Mouse (Mus musculus) cerebellum, postnatal 4 days (tissue): ENCODE measurements around the gene Pid1.

Experiments used
- DNase-seq, 2 experiments: peaks; one replicate each; pipeline ENCODE4 v3.0.0; 2022; ENCODE audit warnings: low spot score in 2 of 2, mixed read lengths in 1 of 2

Gene Pid1

DNA sequence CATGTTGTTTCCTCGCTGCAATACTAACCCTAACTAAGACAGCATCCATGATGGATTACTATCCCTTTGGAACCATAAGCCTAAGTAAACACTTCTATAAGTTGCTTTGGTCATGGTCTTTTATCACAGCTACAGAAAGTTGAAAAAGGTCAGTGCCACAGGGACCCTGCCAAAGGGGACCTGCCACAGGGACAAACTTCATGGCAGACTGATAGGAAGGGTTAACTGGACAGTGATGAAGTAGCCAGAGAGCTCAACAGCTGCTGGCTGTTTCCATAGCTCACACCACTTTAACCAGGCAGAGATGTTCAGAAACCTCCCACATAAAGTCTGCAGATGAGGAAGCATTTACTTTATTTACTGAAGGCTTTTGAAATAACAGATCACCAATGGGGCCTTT lies 287.0 kb downstream of the Pid1 start:
- DNase-seq, result no peak

DNA sequence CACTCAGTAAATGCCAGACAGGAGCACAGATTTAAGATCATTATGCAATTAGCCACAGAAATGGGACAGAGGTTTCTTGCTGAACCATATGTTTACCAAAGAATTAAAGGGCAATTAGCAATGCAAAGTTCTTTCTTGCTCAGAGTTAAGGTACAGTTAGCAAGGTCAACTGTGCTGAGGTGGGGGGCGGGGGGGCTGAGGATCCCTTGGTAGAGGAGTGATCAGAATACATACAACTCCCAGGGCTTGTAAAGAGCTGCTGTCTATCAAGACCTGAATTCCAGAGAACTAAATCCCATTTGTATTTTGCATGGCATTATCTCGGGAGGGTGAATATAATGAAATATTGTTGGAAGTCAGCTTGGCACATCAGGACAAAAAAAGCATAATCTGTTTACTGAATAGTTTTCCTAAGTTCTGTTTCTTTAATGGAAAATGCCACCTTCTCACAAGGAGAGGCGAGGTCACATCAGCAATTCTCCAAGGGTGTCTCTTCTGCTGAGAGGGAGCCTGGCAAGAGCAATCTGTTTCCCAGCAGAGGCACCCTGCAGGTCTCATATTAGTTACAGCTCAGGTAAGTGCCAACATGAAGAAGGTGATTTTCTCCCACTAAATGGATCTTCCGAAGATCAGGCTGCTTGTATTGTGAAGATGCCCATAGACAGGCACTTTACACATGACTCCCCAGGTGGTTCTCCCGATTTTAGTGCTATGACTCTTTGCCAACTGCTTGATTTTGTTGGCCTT lies 306.9 kb downstream of the Pid1 start:
- DNase-seq, result no peak

DNA sequence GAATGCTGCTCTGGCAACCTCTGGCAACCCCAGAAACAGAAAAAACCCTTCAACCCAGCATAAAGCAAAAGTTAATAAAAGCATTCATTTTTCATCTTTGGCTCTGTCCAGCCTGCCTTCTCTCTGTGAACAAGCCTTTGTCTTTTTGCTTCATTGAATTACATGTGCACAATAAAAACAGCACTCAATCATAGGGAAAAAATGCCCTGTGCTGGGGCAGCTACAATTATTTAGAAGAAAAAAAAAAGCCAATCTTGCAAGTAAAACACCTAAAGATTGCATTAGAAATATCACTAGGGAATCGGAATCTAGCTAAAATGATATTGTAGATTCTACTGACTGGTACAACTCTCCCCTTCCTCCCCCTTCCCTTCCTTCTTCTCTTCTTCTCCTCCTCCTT lies 307.7 kb downstream of the Pid1 start:
- no peak for DNase-seq

DNA sequence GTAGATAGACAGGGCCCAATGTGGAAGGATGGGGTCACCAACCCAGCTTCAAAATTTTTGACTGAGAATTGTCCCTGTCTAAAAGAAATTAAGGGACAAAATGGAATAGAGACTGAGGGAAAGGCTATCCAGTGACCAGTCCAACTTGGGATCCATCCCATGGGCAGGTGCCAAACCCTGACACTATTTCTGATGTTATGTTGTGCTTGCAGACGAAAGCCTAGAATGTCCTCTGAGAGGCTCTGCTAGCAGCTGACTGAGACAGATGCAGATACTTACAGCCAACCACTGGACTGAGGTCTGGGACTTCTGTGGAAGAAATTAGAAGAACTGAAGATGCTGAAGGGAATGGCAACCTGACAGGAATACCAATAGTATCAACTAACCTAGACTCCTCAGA lies 338.2 kb downstream of the Pid1 start:
- DNase-seq, result no peak

DNA sequence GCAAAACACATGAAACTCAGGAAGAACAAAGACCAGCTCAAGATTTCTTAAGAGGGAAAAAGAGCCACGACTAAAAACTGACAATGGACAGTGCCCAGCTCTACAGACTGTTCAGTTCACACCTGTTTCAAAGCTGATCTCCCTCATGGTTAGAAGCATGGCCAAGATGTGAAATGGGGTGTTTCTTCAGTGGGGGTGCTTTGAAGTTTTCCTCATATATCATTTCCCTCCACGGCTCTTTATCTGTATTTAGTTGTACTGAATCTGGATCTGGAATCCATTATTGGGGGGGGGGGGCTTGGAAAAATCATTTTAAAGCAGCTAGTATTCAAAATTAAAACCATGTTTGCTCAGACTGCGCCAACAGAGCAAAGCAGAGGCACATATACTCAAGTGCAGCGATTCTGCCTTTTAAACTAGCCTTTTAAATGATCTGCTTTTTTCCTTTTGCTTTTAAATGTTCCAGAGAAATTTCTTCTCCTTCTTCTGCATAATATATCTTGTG lies 351.1 kb downstream of the Pid1 start:
- no peak for DNase-seq

DNA sequence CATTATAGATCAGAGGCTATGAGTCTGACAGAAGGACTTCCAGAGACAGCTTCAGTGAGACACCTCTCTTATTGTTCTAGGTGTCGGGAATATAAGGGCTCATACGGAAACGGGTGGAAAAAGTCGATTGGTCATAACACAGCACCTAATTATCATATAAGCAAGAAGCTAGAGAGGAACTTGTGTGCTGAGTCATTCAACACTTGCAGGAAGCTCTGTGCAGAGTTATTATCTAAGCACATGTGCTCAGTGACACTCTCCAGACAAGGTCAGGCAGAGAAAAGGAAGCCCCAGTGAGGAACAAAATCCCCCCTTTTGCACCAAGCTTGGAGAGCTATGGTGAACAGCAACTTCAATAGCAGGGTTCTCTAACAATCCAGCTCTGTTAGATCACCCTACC lies 361.4 kb downstream of the Pid1 start:
- DNase-seq, result no peak
